Mouse (Mus musculus): ENCODE data around the gene Srrm4.

DNA sequence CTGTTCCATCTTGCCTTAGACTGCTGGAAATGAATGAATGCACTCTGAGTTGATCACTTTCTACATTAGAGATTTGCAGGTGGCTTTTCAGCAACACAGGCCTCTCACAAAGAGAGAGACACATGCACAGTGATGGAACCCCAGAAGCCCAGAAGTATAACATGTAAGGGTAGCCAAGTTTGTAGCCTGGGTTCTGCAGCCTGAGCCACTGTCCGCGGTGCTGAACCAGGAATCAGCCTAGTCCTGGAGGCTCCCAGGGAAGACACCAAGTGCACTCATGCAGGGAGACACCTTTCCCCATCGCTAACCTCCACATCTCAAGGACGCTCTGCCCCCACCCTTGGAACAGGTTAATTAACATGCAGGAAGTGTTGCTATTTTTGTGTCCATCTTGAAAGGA, 73.6 kb downstream of the Srrm4 start:
- no peak for TF ChIP-seq CTCF (IDR thresholded peaks at IDR 0.05; ENCODE audit: low read depth)
- TF ChIP-seq EP300 (optimal IDR thresholded peaks at IDR 0.05), result no peak
